Mouse (Mus musculus): ENCODE measurements around the gene Msantd3. TPM values are rescaled to one million over a fixed set of nuclear protein-coding genes. Genes with fewer than 3 reads are reported as not detected.

Msantd3 gene
- polyA plus RNA-seq, 1 experiment: 24.5 TPM

- peaks cover 94% of the 10 kb centered on the region for H3K79me2 ChIP-seq (ENCODE audit: control insufficient read depth, insufficient read depth)
- no peaks in the 10 kb centered on the region for H3K36me3 ChIP-seq (ENCODE audit: control insufficient read depth, insufficient read depth)
- TF ChIP-seq TCF12 (IDR thresholded peaks at IDR 0.05; ENCODE audit: insufficient read depth, poor library complexity, severe bottlenecking): no peak
- TF ChIP-seq USF1 (IDR thresholded peaks at IDR 0.05; ENCODE audit: low read depth): no peak
- no peak for TF ChIP-seq E2F4 (IDR thresholded peaks at IDR 0.05; ENCODE audit: insufficient read depth)
- no peak overlapping the region for H3K4me3 ChIP-seq
- H3K27me3 ChIP-seq (ENCODE audit: control insufficient read depth, insufficient read depth, insufficient read length): no peaks in the 10 kb centered on the region
- H3ac ChIP-seq (ENCODE audit: control insufficient read depth, insufficient read length): no peak overlapping the region
- H3K4me2 ChIP-seq (ENCODE audit: low read depth): no peak overlapping the region
These were observed 6.2 kb downstream of the Msantd3 start for GRCm38 (mm10) chr4:48545966-48546365.

DNA sequence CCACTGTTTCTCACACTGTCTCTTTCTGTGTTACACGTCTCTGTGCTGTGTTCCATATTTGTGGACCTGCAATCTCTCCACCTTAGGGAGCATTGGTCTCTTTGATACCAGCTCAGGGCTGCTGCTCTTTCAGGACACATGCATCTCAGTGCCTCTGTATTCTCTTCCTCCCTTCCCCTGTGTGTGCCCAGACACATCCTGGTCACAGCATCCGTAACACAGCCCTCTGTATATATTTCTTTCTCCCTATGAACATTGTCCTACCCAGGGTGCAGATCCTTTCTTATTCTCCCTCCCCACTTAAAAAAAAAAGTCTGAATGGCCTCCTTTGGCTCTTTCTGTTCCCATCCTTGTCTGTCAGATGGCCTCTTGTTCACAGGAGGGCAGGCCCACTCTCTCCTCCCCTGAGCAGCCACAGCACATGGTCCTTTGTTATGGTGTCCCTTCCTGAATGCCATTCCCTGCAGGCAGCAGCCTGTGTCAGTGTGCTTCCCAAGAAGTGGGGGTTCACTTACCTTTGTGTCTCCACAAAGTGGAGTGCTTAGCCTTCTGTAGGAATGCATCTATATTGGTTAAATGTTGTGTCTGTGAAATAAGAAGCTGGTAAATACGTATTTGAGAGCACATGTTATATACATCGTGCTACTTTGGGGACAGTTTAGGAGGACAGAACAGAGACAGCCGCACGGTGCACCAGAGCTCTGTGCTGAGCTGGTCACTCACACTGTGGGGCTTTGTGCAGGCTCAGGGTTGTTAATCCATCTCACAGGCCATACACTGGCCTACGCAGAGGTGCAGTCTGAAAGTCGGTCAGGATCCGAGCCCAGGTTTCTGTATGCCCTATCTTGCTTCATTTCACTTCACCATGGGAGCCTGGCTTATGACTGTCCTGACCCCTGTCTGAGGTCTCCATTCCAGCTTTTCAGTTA is 7.1 kb downstream of the Msantd3 start:
- Histone ChIP-seq H3K27me3 (ENCODE audit: control insufficient read depth, insufficient read depth, insufficient read length) (no peaks in the 10 kb centered on the region), H3ac (ENCODE audit: control insufficient read depth, insufficient read length) (no peak overlapping the region), H3K4me2 (ENCODE audit: low read depth) (no peak overlapping the region), H3K4me3 (no peak overlapping the region), H3K36me3 (ENCODE audit: control insufficient read depth, insufficient read depth) (no peaks in the 10 kb centered on the region), H3K79me2 (ENCODE audit: control insufficient read depth, insufficient read depth) (peaks cover 93% of the 10 kb centered on the region)
- no peak for TF ChIP-seq MAX (IDR thresholded peaks at IDR 0.05; ENCODE audit: low read depth)
- no peak for TF ChIP-seq TCF3 (IDR thresholded peaks at IDR 0.05; ENCODE audit: insufficient read length, low read depth)
- no peak for TF ChIP-seq REST (IDR thresholded peaks at IDR 0.05; ENCODE audit: insufficient read depth, insufficient read length)
- TF ChIP-seq SRF (IDR thresholded peaks at IDR 0.05; ENCODE audit: control insufficient read depth, insufficient read length, low read depth): no peak
- no peak for TF ChIP-seq CEBPB (IDR thresholded peaks at IDR 0.05; ENCODE audit: insufficient read depth, poor library complexity, severe bottlenecking)
- no peak for TF ChIP-seq TCF12 (IDR thresholded peaks at IDR 0.05; ENCODE audit: insufficient read depth, poor library complexity, severe bottlenecking)
- no peak for TF ChIP-seq E2F4 (IDR thresholded peaks at IDR 0.05; ENCODE audit: insufficient read depth)
- TF ChIP-seq MYOG (IDR thresholded peaks at IDR 0.05; ENCODE audit: control insufficient read depth in 1 of 3, insufficient read depth in 1 of 3, insufficient read length in 2 of 3, low read depth in 2 of 3): no peak
- TF ChIP-seq USF1 (IDR thresholded peaks at IDR 0.05; ENCODE audit: low read depth): no peak
- TF ChIP-seq POLR2AphosphoS2 (IDR thresholded peaks at IDR 0.05; ENCODE audit: insufficient read length, low read depth): no peak
- no peak for TF ChIP-seq POLR2A (IDR thresholded peaks at IDR 0.05; ENCODE audit: insufficient read length, low read depth)
- no peak for TF ChIP-seq MYOD1 (IDR thresholded peaks at IDR 0.05; ENCODE audit: control insufficient read depth in 1 of 3, insufficient read length in 2 of 3, low read depth in 2 of 3)

DNA sequence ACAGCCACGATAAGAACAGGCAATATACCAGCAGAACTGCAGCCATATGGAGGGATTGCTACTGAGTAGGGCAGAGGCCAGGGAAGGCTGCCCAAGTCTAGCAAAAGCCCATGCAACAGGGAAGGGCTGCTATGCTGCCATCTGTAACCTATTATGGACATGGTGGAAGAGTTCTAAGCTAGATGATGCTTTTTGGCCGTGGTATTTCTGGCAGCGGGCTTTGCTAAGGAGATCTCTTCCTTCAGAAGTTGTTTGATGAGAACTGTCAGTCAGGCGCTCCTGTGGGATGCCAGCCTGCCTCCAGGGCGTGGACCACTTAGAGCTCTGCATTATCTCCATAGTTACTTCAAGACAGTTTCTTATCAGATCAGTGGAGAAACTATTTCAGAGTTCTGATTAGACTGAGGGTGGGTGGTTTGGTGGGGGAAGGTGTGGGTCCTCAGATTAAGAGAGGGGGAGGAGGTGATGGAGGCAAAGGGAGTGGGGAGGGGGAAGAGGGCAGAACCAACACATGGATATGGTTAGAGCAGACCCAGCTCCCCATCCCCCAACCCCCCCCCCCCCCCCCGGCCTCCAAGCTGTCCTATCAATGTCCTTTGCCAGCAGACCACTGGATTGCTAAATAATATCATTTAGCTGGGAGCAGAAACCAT is 8.8 kb downstream of the Msantd3 start:
- Histone ChIP-seq H3K79me2 (ENCODE audit: control insufficient read depth, insufficient read depth) (peaks cover 78% of the 10 kb centered on the region), H3K36me3 (ENCODE audit: control insufficient read depth, insufficient read depth) (peaks cover 6% of the 10 kb centered on the region), H3K4me2 (ENCODE audit: low read depth) (no peak overlapping the region), H3ac (ENCODE audit: control insufficient read depth, insufficient read length) (no peak overlapping the region), H3K27me3 (ENCODE audit: control insufficient read depth, insufficient read depth, insufficient read length) (no peaks in the 10 kb centered on the region), H3K4me3 (no peak overlapping the region)
- TF ChIP-seq MYOG (IDR thresholded peaks at IDR 0.05; ENCODE audit: control insufficient read depth in 1 of 3, insufficient read depth in 1 of 3, insufficient read length in 2 of 3, low read depth in 2 of 3): no peak
- TF ChIP-seq REST (IDR thresholded peaks at IDR 0.05; ENCODE audit: insufficient read depth, insufficient read length): no peak
- TF ChIP-seq E2F4 (IDR thresholded peaks at IDR 0.05; ENCODE audit: insufficient read depth): no peak
- TF ChIP-seq MAX (IDR thresholded peaks at IDR 0.05; ENCODE audit: low read depth): no peak
- TF ChIP-seq TCF12 (IDR thresholded peaks at IDR 0.05; ENCODE audit: insufficient read depth, poor library complexity, severe bottlenecking): no peak

GRCm38 (mm10) chr4:48549661-48550060 is 9.9 kb downstream of the Msantd3 start:
- Histone ChIP-seq H3K27me3 (ENCODE audit: control insufficient read depth, insufficient read depth, insufficient read length) (no peaks in the 10 kb centered on the region), H3K79me2 (ENCODE audit: control insufficient read depth, insufficient read depth) (peaks cover 67% of the 10 kb centered on the region), H3ac (ENCODE audit: control insufficient read depth, insufficient read length) (no peak overlapping the region), H3K4me3 (no peak overlapping the region), H3K4me2 (ENCODE audit: low read depth) (no peak overlapping the region), H3K36me3 (ENCODE audit: control insufficient read depth, insufficient read depth) (peaks cover 7% of the 10 kb centered on the region)
- TF ChIP-seq MYOG (IDR thresholded peaks at IDR 0.05; ENCODE audit: control insufficient read depth in 1 of 3, insufficient read depth in 1 of 3, insufficient read length in 2 of 3, low read depth in 2 of 3) (no peak), CEBPB (IDR thresholded peaks at IDR 0.05; ENCODE audit: insufficient read depth, poor library complexity, severe bottlenecking) (no peak), E2F4 (IDR thresholded peaks at IDR 0.05; ENCODE audit: insufficient read depth) (no peak), TCF12 (IDR thresholded peaks at IDR 0.05; ENCODE audit: insufficient read depth, poor library complexity, severe bottlenecking) (no peak), TCF3 (IDR thresholded peaks at IDR 0.05; ENCODE audit: insufficient read length, low read depth) (no peak), POLR2AphosphoS2 (IDR thresholded peaks at IDR 0.05; ENCODE audit: insufficient read length, low read depth) (no peak), SRF (IDR thresholded peaks at IDR 0.05; ENCODE audit: control insufficient read depth, insufficient read length, low read depth) (no peak), USF1 (IDR thresholded peaks at IDR 0.05; ENCODE audit: low read depth) (no peak), REST (IDR thresholded peaks at IDR 0.05; ENCODE audit: insufficient read depth, insufficient read length) (no peak), MYOD1 (IDR thresholded peaks at IDR 0.05; ENCODE audit: control insufficient read depth in 1 of 3, insufficient read length in 2 of 3, low read depth in 2 of 3) (no peak), MAX (IDR thresholded peaks at IDR 0.05; ENCODE audit: low read depth) (no peak), POLR2A (IDR thresholded peaks at IDR 0.05; ENCODE audit: insufficient read length, low read depth) (no peak)

All from myocyte (in vitro differentiated cells).